Mouse (Mus musculus) retina, postnatal 7 days (tissue): ENCODE data around the gene Col13a1.

Experiments
- DNase-seq: peaks from one replicate; pipeline ENCODE4 v3.0.0-alpha.2; 2012; ENCODE audit warnings: low read depth, low spot score

Col13a1 gene

GRCm38 (mm10) chr10:61978866-61979340 lies at the start of gene Col13a1:
TSS of gene Col13a1 (minus strand) at chr10:61979108.
- DNase-seq, result no peak

GRCm38 (mm10) chr10:62027699-62028098 lies 48.8 kb upstream of the Col13a1 start:
- no peak for DNase-seq

- no peak for DNase-seq
These were observed 45.1 kb upstream of the Col13a1 start for GRCm38 (mm10) chr10:62023821-62024551.

- DNase-seq, result no peak
These were observed 41.2 kb upstream of the Col13a1 start for GRCm38 (mm10) chr10:62020068-62020620.

- no peak for DNase-seq
These were observed 40.6 kb upstream of the Col13a1 start for GRCm38 (mm10) chr10:62019386-62020067.

GRCm38 (mm10) chr10:62016947-62017346 lies 38.0 kb upstream of the Col13a1 start:
- DNase-seq, result no peak

GRCm38 (mm10) chr10:62013190-62013589 lies 34.3 kb upstream of the Col13a1 start:
- no peak for DNase-seq

GRCm38 (mm10) chr10:62012371-62012770 lies 33.5 kb upstream of the Col13a1 start:
- no peak for DNase-seq

- no peak for DNase-seq
These were observed 31.1 kb upstream of the Col13a1 start for GRCm38 (mm10) chr10:62009981-62010500.

- no peak for DNase-seq
These were observed 29.1 kb upstream of the Col13a1 start for GRCm38 (mm10) chr10:62007958-62008357.

GRCm38 (mm10) chr10:62006371-62006770 lies 27.5 kb upstream of the Col13a1 start:
- DNase-seq, result no peak

- DNase-seq, result no peak
These were observed 21.3 kb upstream of the Col13a1 start for GRCm38 (mm10) chr10:62000216-62000615.

GRCm38 (mm10) chr10:61999766-62000165 lies 20.9 kb upstream of the Col13a1 start:
- DNase-seq, result no peak

- DNase-seq, result no peak
These were observed 12.8 kb upstream of the Col13a1 start for GRCm38 (mm10) chr10:61991481-61992424.

- peak; percentile 80 for DNase-seq
These were observed 1.5 kb upstream of the Col13a1 start for GRCm38 (mm10) chr10:61980424-61980823.

- no peak for DNase-seq
These were observed 619 bp downstream of the Col13a1 start for GRCm38 (mm10) chr10:61978112-61978865.

GRCm38 (mm10) chr10:61977392-61978096 lies 1.4 kb downstream of the Col13a1 start:
- no peak for DNase-seq

GRCm38 (mm10) chr10:61976987-61977386 lies 1.9 kb downstream of the Col13a1 start:
- DNase-seq, result no peak

- no peak for DNase-seq
These were observed 4.3 kb downstream of the Col13a1 start for GRCm38 (mm10) chr10:61974581-61974980.

- no peak for DNase-seq
These were observed 6.9 kb downstream of the Col13a1 start for GRCm38 (mm10) chr10:61972041-61972440.
